Mouse (Mus musculus) left cerebral cortex, postnatal 36 days (tissue): ENCODE results near the gene Exoc8. TPM values are rescaled to one million over a fixed set of nuclear protein-coding genes. Genes with fewer than 3 reads are reported as not detected.

ENCODE experiments used
- DNase-seq, 2 experiments: peaks; one replicate each; pipeline ENCODE4 v3.0.0; 2021 to 2022; ENCODE audit warnings: low spot score in 2 of 2, mixed read lengths in 1 of 2
- intact Hi-C: fragments of 180-260 bp; cut with DNase I; formaldehyde crosslinking; loops from one replicate; pipeline ENCODE4 v1.15.1; 2025
- total RNA-seq, 2 experiments: library from RNA; stranded (reverse); gene quantifications; 2 replicates each; pipeline ENCODE4 v1.2.3; 2021

The Exoc8 gene
- total RNA-seq, 2 experiments from 2014 or later: 34.5 to 35.3 TPM

GRCm38 (mm10) chr8:124863163-124863677, 34.3 kb downstream of the Exoc8 start:
- no peak for DNase-seq
- intact Hi-C loops: no loop called here

GRCm38 (mm10) chr8:124862321-124863162, 35.0 kb downstream of the Exoc8 start, which contains the start of the genes Gnpat and 2810004N23Rik:
Gene Gnpat (plus strand): TSS chr8:124863033.
Gene 2810004N23Rik (minus strand): TSS chr8:124863120.
- intact Hi-C loops: no loop called here

GRCm38 (mm10) chr8:124860188-124860587, 37.3 kb downstream of the Exoc8 start:
- intact Hi-C loops: no loop called here
- DNase-seq: no peak

More at GRCm38 (mm10) chr8:124862321-124863162, 35.0 kb downstream of the Exoc8 start, which contains the start of the genes Gnpat and 2810004N23Rik:
- DNase-seq: peak; percentile 94 to 96

GRCm38 (mm10) chr8:124859466-124859865, 38.0 kb downstream of the Exoc8 start:
- intact Hi-C loops: no loop called here
- no peak for DNase-seq

- no peak for DNase-seq
- intact Hi-C loops: no loop called here
Observed at GRCm38 (mm10) chr8:124853511-124853910, 44.0 kb downstream of the Exoc8 start.

- intact Hi-C loops: no loop called here
- no peak for DNase-seq
Observed at GRCm38 (mm10) chr8:124845573-124845972, 51.9 kb downstream of the Exoc8 start.

GRCm38 (mm10) chr8:124845131-124845530, 52.4 kb downstream of the Exoc8 start:
- DNase-seq: no peak
- intact Hi-C loops: no loop called here

Other genes starting within 250 kb of the Exoc8 start
- 10 to 100 TPM; 52.3 to 58.1 TPM for gene 2310022B05Rik, start 234.3 kb downstream of the Exoc8 start, total RNA-seq
- gene Ttc13, start 175.7 kb downstream of the Exoc8 start, total RNA-seq: 10 to 100 TPM; 35.6 to 49.9 TPM
- gene Arv1, start 175.6 kb downstream of the Exoc8 start, total RNA-seq: 10 to 100 TPM in 1 of 2 experiments, 1 to 10 TPM in 1; 9.8 to 12.7 TPM
- under 1 TPM; 0.29 to 0.54 TPM for gene Fam89a, start 145.9 kb downstream of the Exoc8 start, total RNA-seq
- 1 to 10 TPM; 2.0 to 2.4 TPM for gene Trim67, start 104.6 kb downstream of the Exoc8 start, total RNA-seq
- gene Gnpat, start 34.7 kb downstream of the Exoc8 start, total RNA-seq: 10 to 100 TPM; 47.4 to 57.8 TPM
- 10 to 100 TPM; 19.6 to 20.9 TPM for gene 2810004N23Rik, start 34.6 kb downstream of the Exoc8 start, total RNA-seq
- 10 to 100 TPM; 11.5 to 15.0 TPM for gene Sprtn, start 181 bp upstream of the Exoc8 start, total RNA-seq
- gene Egln1, start 51.6 kb upstream of the Exoc8 start, total RNA-seq: 10 to 100 TPM; 67.3 to 72.4 TPM
- 100 to 1,000 TPM; 169 to 171 TPM for gene Tsnax, start 115.3 kb upstream of the Exoc8 start, total RNA-seq
- gene Disc1, start 156.5 kb upstream of the Exoc8 start, total RNA-seq: 1 to 10 TPM; 1.4 to 2.5 TPM